Mouse (Mus musculus) spleen, adult 12 weeks (tissue): ENCODE results near the gene Foxj3.
"Not testable (repeated sequence)": the region's sequence is repeated elsewhere in the genome, so short reads cannot be mapped to it uniquely, and the experiment has no call there.

Experiments
- DNase-seq: peaks from one replicate; pipeline ENCODE4 v3.0.0; 2022; ENCODE audit warnings: low spot score

Gene Foxj3

GRCm38 (mm10) chr4:119572682-119573081, 35.9 kb downstream of the Foxj3 start:
- DNase-seq, result no peak

- no peak for DNase-seq
Measured at GRCm38 (mm10) chr4:119574504-119574903, 37.7 kb downstream of the Foxj3 start.

- no peak for DNase-seq
Measured at GRCm38 (mm10) chr4:119575459-119575858, 38.7 kb downstream of the Foxj3 start.

GRCm38 (mm10) chr4:119588037-119588436, 51.2 kb downstream of the Foxj3 start:
- DNase-seq, result no peak

- no peak for DNase-seq
Measured at GRCm38 (mm10) chr4:119589423-119589822, 52.6 kb downstream of the Foxj3 start.

- no peak for DNase-seq
Measured at GRCm38 (mm10) chr4:119590027-119590426, 53.2 kb downstream of the Foxj3 start.

- DNase-seq, result no peak
Measured at GRCm38 (mm10) chr4:119592479-119592878, 55.7 kb downstream of the Foxj3 start.

- DNase-seq, result no peak
Measured at GRCm38 (mm10) chr4:119594331-119594730, 57.5 kb downstream of the Foxj3 start.

- DNase-seq, result no peak
Measured at GRCm38 (mm10) chr4:119599605-119600004, 62.8 kb downstream of the Foxj3 start.

GRCm38 (mm10) chr4:119609488-119609887, 72.7 kb downstream of the Foxj3 start:
- no peak for DNase-seq

- DNase-seq, result no peak
Measured at GRCm38 (mm10) chr4:119614078-119614477, 77.3 kb downstream of the Foxj3 start.

- DNase-seq, result no peak
Measured at GRCm38 (mm10) chr4:119614724-119615123, 77.9 kb downstream of the Foxj3 start.

GRCm38 (mm10) chr4:119626081-119626645, 89.4 kb downstream of the Foxj3 start:
- no peak for DNase-seq

- no peak for DNase-seq
Measured at GRCm38 (mm10) chr4:119626876-119627275, 90.1 kb downstream of the Foxj3 start.

GRCm38 (mm10) chr4:119627317-119627716, 90.5 kb downstream of the Foxj3 start:
- no peak for DNase-seq

GRCm38 (mm10) chr4:119628363-119628762, 91.6 kb downstream of the Foxj3 start:
- DNase-seq, result not testable (repeated sequence)

- no peak for DNase-seq
Measured at GRCm38 (mm10) chr4:119631115-119631919, 94.5 kb downstream of the Foxj3 start.

- no peak for DNase-seq
Measured at GRCm38 (mm10) chr4:119632721-119633120, 95.9 kb downstream of the Foxj3 start.

GRCm38 (mm10) chr4:119633342-119633741, 96.5 kb downstream of the Foxj3 start:
- DNase-seq, result no peak

GRCm38 (mm10) chr4:119633948-119634347, 97.1 kb downstream of the Foxj3 start:
- DNase-seq, result no peak

GRCm38 (mm10) chr4:119634908-119635660, 98.3 kb downstream of the Foxj3 start:
- DNase-seq, result no peak

GRCm38 (mm10) chr4:119635686-119636085, 98.9 kb downstream of the Foxj3 start:
- no peak for DNase-seq

GRCm38 (mm10) chr4:119636731-119637130, 99.9 kb downstream of the Foxj3 start:
- DNase-seq, result no peak
